Mouse (Mus musculus): ENCODE results near the gene Susd2. TPM values are rescaled to one million over a fixed set of nuclear protein-coding genes. Genes with fewer than 3 reads are reported as not detected.

Gene Susd2
- total and polyA plus RNA-seq, 2 experiments from 2014 or later = 3.6 to 6.1 TPM

DNA sequence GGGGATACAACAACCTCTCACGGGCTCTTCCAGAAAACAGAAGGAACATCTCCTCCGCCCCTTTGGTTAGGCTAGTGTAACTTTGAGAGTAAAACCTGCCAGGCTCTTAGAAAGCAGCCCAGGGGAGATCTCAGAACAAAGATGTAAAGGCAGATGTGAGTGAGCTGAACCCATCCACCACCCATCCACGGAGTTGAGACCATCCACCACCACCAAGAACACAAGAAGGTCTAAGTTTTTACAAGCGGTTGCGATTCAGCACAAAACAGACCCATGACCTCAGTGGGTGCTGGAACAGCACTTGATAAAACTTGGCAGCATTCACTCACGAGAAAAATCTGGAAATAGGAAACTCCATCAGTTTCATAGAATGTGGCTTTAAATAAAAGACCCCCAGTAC is 17.9 kb downstream of the Susd2 start:
- no peaks in the 10 kb centered on the region for H3K36me3 ChIP-seq (replicated peaks; ENCODE audit: control insufficient read depth, insufficient read depth, low read length)
- no peak for TF ChIP-seq EP300 (IDR thresholded peaks at IDR 0.05; ENCODE audit: low read depth)
- no peak for TF ChIP-seq CTCF (IDR thresholded peaks at IDR 0.05; ENCODE audit: low read depth)
- H3K4me3 ChIP-seq (ENCODE audit: low read depth, low read length) = no peak overlapping the region
- H3K4me2 ChIP-seq (ENCODE audit: low read depth, low read length) = no peak overlapping the region
- no peaks in the 10 kb centered on the region for H3K4me1 ChIP-seq (ENCODE audit: control insufficient read depth, insufficient read depth)
- ATAC-seq (ENCODE audit: insufficient read depth, low read depth) = no peak
- H3K27ac ChIP-seq (ENCODE audit: low read depth) = no peak overlapping the region
- 41% methylated on average over 6 of the region's 6 CpGs for WGBS
- H3K27me3 ChIP-seq (ENCODE audit: control insufficient read depth, insufficient read depth, low read length) = no peaks in the 10 kb centered on the region
- no peaks in the 10 kb centered on the region; the same call in 1 of the 2 replicates for H3K9me3 ChIP-seq (replicated peaks; ENCODE audit: control insufficient read depth, low read length)
- no peak for DNase-seq (ENCODE audit: low spot score)
- H3K9ac ChIP-seq (replicated peaks; ENCODE audit: low read depth, low read length) = no peak overlapping the region

DNA sequence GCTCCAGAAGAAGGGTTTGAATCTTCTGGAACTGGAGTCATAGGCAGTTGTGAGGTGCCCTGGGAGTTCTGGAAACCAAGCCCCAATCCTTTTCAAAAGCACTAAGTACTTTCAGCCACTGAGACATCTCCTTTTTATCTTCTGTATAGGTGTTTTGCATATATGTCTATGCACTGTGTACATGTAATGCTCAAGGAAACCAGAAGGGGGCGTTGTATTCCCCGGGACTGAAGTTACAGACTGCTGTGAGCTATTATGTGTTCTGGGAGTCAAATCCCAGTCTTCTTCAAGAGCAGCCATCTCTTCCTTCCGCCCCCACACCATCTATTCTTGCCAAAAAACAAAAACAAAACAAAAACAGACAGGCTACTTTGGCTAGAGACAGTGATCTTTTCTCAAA is 23.0 kb downstream of the Susd2 start:
- no peaks in the 10 kb centered on the region for H3K4me1 ChIP-seq (ENCODE audit: control insufficient read depth, insufficient read depth)
- WGBS = 42% methylated on average over 3 of the region's 3 CpGs
- H3K27ac ChIP-seq (ENCODE audit: low read depth) = no peak overlapping the region
- TF ChIP-seq CTCF (IDR thresholded peaks at IDR 0.05; ENCODE audit: low read depth) = peak; percentile 3; the same call in 1 of the 2 replicates
- no peak for TF ChIP-seq EP300 (IDR thresholded peaks at IDR 0.05; ENCODE audit: low read depth)
- ATAC-seq (ENCODE audit: insufficient read depth, low read depth) = no peak
- H3K9me3 ChIP-seq (replicated peaks; ENCODE audit: control insufficient read depth, low read length) = no peaks in the 10 kb centered on the region
- no peak overlapping the region for H3K4me3 ChIP-seq (ENCODE audit: low read depth, low read length)
- no peaks in the 10 kb centered on the region for H3K27me3 ChIP-seq (ENCODE audit: control insufficient read depth, insufficient read depth, low read length)
- no peak overlapping the region for H3K4me2 ChIP-seq (ENCODE audit: low read depth, low read length)
- no peaks in the 10 kb centered on the region for H3K36me3 ChIP-seq (replicated peaks; ENCODE audit: control insufficient read depth, insufficient read depth, low read length)
- DNase-seq (ENCODE audit: low spot score) = no peak
- no peak overlapping the region for H3K9ac ChIP-seq (replicated peaks; ENCODE audit: low read depth, low read length)

- Histone ChIP-seq H3K36me3 (replicated peaks; ENCODE audit: control insufficient read depth, insufficient read depth, low read length) (no peaks in the 10 kb centered on the region), H3K9ac (replicated peaks; ENCODE audit: low read depth, low read length) (no peak overlapping the region), H3K9me3 (replicated peaks; ENCODE audit: control insufficient read depth, low read length) (no peaks in the 10 kb centered on the region), H3K4me2 (ENCODE audit: low read depth, low read length) (no peak overlapping the region), H3K4me3 (ENCODE audit: low read depth, low read length) (no peak overlapping the region), H3K27ac (ENCODE audit: low read depth) (no peak overlapping the region), H3K27me3 (ENCODE audit: control insufficient read depth, insufficient read depth, low read length) (no peaks in the 10 kb centered on the region), H3K4me1 (ENCODE audit: control insufficient read depth, insufficient read depth) (no peaks in the 10 kb centered on the region)
- WGBS = 82% methylated on average over 4 of the region's 4 CpGs
- TF ChIP-seq EP300 (IDR thresholded peaks at IDR 0.05; ENCODE audit: low read depth) (no peak), CTCF (IDR thresholded peaks at IDR 0.05; ENCODE audit: low read depth) (no peak)
- DNase-seq (ENCODE audit: low spot score) = no peak
- ATAC-seq (ENCODE audit: insufficient read depth, low read depth) = no peak
These were observed 27.8 kb downstream of the Susd2 start for GRCm38 (mm10) chr10:75616044-75616443.

DNA sequence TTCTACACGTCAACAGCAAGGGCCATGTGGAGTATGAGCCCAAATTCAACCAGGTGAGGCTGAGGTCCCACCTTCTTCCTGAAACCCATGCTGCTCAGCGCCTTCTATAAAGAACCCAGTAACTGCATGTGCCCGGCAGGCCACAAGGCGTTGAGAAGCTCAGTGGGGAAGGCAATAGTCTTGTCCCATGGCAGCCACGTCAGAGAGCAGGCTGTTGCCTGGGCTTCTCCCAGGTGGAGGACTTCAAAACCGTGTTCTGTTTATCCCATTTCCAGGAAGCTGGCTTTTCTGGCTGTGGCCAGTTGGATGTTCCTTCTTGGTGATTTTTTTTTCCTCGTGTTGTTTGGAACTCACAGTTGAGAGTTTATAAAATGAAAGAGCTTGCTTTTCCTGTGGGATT is 33.3 kb downstream of the Susd2 start:
- Histone ChIP-seq H3K9me3 (replicated peaks; ENCODE audit: control insufficient read depth, low read length) (no peaks in the 10 kb centered on the region), H3K4me1 (ENCODE audit: control insufficient read depth, insufficient read depth) (no peaks in the 10 kb centered on the region), H3K36me3 (replicated peaks; ENCODE audit: control insufficient read depth, insufficient read depth, low read length) (no peaks in the 10 kb centered on the region), H3K9ac (replicated peaks; ENCODE audit: low read depth, low read length) (no peak overlapping the region), H3K27ac (ENCODE audit: low read depth) (no peak overlapping the region), H3K4me3 (ENCODE audit: low read depth, low read length) (no peak overlapping the region), H3K4me2 (ENCODE audit: low read depth, low read length) (no peak overlapping the region), H3K27me3 (ENCODE audit: control insufficient read depth, insufficient read depth, low read length) (no peaks in the 10 kb centered on the region)
- ATAC-seq (ENCODE audit: insufficient read depth, low read depth) (no peak), DNase-seq (ENCODE audit: low spot score) (no peak)
- WGBS = 51% methylated on average over 7 of the region's 7 CpGs
- TF ChIP-seq CTCF (IDR thresholded peaks at IDR 0.05; ENCODE audit: low read depth) (no peak), EP300 (IDR thresholded peaks at IDR 0.05; ENCODE audit: low read depth) (no peak)

GRCm38 (mm10) chr10:75608975-75609374 is 34.8 kb downstream of the Susd2 start:
- TF ChIP-seq CTCF (IDR thresholded peaks at IDR 0.05; ENCODE audit: low read depth) = no peak
- no peak for TF ChIP-seq EP300 (IDR thresholded peaks at IDR 0.05; ENCODE audit: low read depth)

DNA sequence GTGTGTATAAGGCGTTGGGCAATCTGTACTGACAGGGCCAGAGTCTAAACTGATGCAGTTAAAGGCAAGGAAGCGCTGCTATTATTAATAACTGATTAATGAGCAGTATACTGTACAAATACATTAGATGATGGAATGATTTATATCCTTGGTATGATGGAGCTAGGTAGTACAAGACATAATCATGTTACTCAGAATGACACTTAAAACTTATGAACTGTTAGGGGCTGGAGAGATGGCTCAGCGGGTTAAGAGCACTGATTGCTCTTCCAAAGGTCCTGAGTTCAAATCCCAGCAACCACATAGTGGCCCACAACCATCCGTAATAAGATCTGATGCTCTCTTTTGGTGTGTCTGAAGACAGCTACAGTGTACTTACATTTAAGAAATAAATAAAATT is 36.6 kb downstream of the Susd2 start:
- Histone ChIP-seq H3K27ac (ENCODE audit: low read depth) (no peak overlapping the region), H3K9me3 (replicated peaks; ENCODE audit: control insufficient read depth, low read length) (no peaks in the 10 kb centered on the region), H3K4me3 (ENCODE audit: low read depth, low read length) (no peak overlapping the region), H3K9ac (replicated peaks; ENCODE audit: low read depth, low read length) (no peak overlapping the region), H3K36me3 (replicated peaks; ENCODE audit: control insufficient read depth, insufficient read depth, low read length) (no peaks in the 10 kb centered on the region), H3K4me2 (ENCODE audit: low read depth, low read length) (no peak overlapping the region), H3K27me3 (ENCODE audit: control insufficient read depth, insufficient read depth, low read length) (no peaks in the 10 kb centered on the region), H3K4me1 (ENCODE audit: control insufficient read depth, insufficient read depth) (no peaks in the 10 kb centered on the region)
- 93% methylated on average over 4 of the region's 4 CpGs for WGBS
- no peak for TF ChIP-seq EP300 (IDR thresholded peaks at IDR 0.05; ENCODE audit: low read depth)
- no peak for TF ChIP-seq CTCF (IDR thresholded peaks at IDR 0.05; ENCODE audit: low read depth)
- no peak for DNase-seq (ENCODE audit: low spot score)
- ATAC-seq (ENCODE audit: insufficient read depth, low read depth) = no peak

More at GRCm38 (mm10) chr10:75608975-75609374, 34.8 kb downstream of the Susd2 start:
- Histone ChIP-seq H3K9me3 (replicated peaks; ENCODE audit: control insufficient read depth, low read length) (no peaks in the 10 kb centered on the region), H3K4me1 (ENCODE audit: control insufficient read depth, insufficient read depth) (no peaks in the 10 kb centered on the region), H3K27ac (ENCODE audit: low read depth) (no peak overlapping the region), H3K36me3 (replicated peaks; ENCODE audit: control insufficient read depth, insufficient read depth, low read length) (no peaks in the 10 kb centered on the region), H3K27me3 (ENCODE audit: control insufficient read depth, insufficient read depth, low read length) (no peaks in the 10 kb centered on the region), H3K4me3 (ENCODE audit: low read depth, low read length) (no peak overlapping the region), H3K4me2 (ENCODE audit: low read depth, low read length) (no peak overlapping the region), H3K9ac (replicated peaks; ENCODE audit: low read depth, low read length) (no peak overlapping the region)
- no peak for DNase-seq (ENCODE audit: low spot score)
- ATAC-seq (ENCODE audit: insufficient read depth, low read depth) = no peak
- WGBS = 81% methylated on average over 11 of the region's 11 CpGs
